Mouse (Mus musculus): ENCODE measurements around the gene Thada.

Gene Thada

GRCm38 (mm10) chr17:84465753-84466608 lies at the start of gene Thada:
Gene Thada (minus strand): TSS chr17:84466205.
- peak; percentile 94 to 98 for DNase-seq (ENCODE audit: low read depth in 1 of 2, low spot score in 2 of 2)

- DNase-seq (ENCODE audit: low read depth in 1 of 2, low spot score in 2 of 2) = no peak
Observed at GRCm38 (mm10) chr17:84512516-84513085, 46.6 kb upstream of the Thada start.

GRCm38 (mm10) chr17:84511682-84512515 lies 45.9 kb upstream of the Thada start, which contains the start of gene Plekhh2:
Gene Plekhh2 (plus strand): TSS chr17:84511895.
- DNase-seq (ENCODE audit: low read depth in 1 of 2, low spot score in 2 of 2) = no peak

- DNase-seq (ENCODE audit: low read depth in 1 of 2, low spot score in 2 of 2) = no peak
Observed at GRCm38 (mm10) chr17:84510961-84511639, 45.1 kb upstream of the Thada start.

GRCm38 (mm10) chr17:84510355-84510754 lies 44.4 kb upstream of the Thada start:
- no peak for DNase-seq (ENCODE audit: low read depth in 1 of 2, low spot score in 2 of 2)

- DNase-seq (ENCODE audit: low read depth in 1 of 2, low spot score in 2 of 2) = no peak
Observed at GRCm38 (mm10) chr17:84509176-84509575, 43.2 kb upstream of the Thada start.

GRCm38 (mm10) chr17:84508736-84509135 lies 42.7 kb upstream of the Thada start:
- DNase-seq (ENCODE audit: low read depth in 1 of 2, low spot score in 2 of 2) = no peak

- DNase-seq (ENCODE audit: low read depth in 1 of 2, low spot score in 2 of 2) = no peak
Observed at GRCm38 (mm10) chr17:84505922-84506321, 39.9 kb upstream of the Thada start.

GRCm38 (mm10) chr17:84502341-84502740 lies 36.3 kb upstream of the Thada start:
- DNase-seq (ENCODE audit: low read depth in 1 of 2, low spot score in 2 of 2) = no peak

- DNase-seq (ENCODE audit: low read depth in 1 of 2, low spot score in 2 of 2) = no peak
Observed at GRCm38 (mm10) chr17:84498639-84499038, 32.6 kb upstream of the Thada start.

GRCm38 (mm10) chr17:84497972-84498604 lies 32.1 kb upstream of the Thada start:
- no peak for DNase-seq (ENCODE audit: low read depth in 1 of 2, low spot score in 2 of 2)

- no peak for DNase-seq (ENCODE audit: low read depth in 1 of 2, low spot score in 2 of 2)
Observed at GRCm38 (mm10) chr17:84497559-84497958, 31.6 kb upstream of the Thada start.

GRCm38 (mm10) chr17:84497026-84497425 lies 31.0 kb upstream of the Thada start:
- DNase-seq (ENCODE audit: low read depth in 1 of 2, low spot score in 2 of 2) = no peak

GRCm38 (mm10) chr17:84492255-84492880 lies 26.4 kb upstream of the Thada start:
- DNase-seq (ENCODE audit: low read depth in 1 of 2, low spot score in 2 of 2) = no peak

GRCm38 (mm10) chr17:84487415-84487814 lies 21.4 kb upstream of the Thada start:
- no peak for DNase-seq (ENCODE audit: low read depth in 1 of 2, low spot score in 2 of 2)

GRCm38 (mm10) chr17:84483673-84484320 lies 17.8 kb upstream of the Thada start:
- no peak for DNase-seq (ENCODE audit: low read depth in 1 of 2, low spot score in 2 of 2)

GRCm38 (mm10) chr17:84482831-84483230 lies 16.8 kb upstream of the Thada start:
- DNase-seq (ENCODE audit: low read depth in 1 of 2, low spot score in 2 of 2) = no peak

GRCm38 (mm10) chr17:84480464-84481355 lies 14.7 kb upstream of the Thada start:
- no peak for DNase-seq (ENCODE audit: low read depth in 1 of 2, low spot score in 2 of 2)

GRCm38 (mm10) chr17:84478276-84478675 lies 12.3 kb upstream of the Thada start:
- DNase-seq (ENCODE audit: low read depth in 1 of 2, low spot score in 2 of 2) = no peak

All from monocyte, adult 2 months (primary cell).